20 mouse cellular contexts compared by ENCODE assay signal in the genomic region with DNA sequence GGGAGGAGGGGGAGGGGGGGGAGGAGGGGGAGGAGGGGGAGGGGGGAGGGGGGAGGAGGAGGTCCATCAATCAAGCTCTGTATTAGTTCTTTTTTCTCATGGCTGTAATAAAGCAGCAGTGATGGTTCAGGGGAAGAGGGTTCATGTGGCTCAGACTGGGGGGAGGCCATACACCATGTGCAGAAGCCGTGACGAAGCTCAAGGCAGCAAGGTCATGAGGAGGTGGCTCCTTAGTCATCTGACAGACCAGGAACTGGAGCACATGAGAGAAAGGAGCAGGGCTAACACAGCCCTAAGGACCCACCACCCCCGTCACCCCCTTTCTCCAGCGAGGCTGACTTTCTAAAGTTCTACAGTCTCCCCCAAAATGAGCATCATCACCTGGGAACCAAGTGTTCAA. TPM values are rescaled to one million over a fixed set of nuclear protein-coding genes. Genes with fewer than 3 reads are reported as not detected.
"Had no signal": no experiment of that assay in that cellular context is flagged by ENCODE, and none has a peak within 500 bp of the region (broad histone marks: within the 10 kb centered on the region; RNA-seq: fewer than 3 reads in every experiment).

No protein-coding gene starts in this region.

- H3K9me3 ChIP-seq: neural tube, embryonic 15.5 days; stomach, embryonic 15.5 days had no signal

- DNase-seq: retina, postnatal 1 day; right cerebral cortex, adult 18-20 months; right cerebral cortex, postnatal 14 days; right cerebral cortex, postnatal 25 days; right cerebral cortex, postnatal 4 days; spleen, adult 18-20 months; thymus, adult 18-20 months; thymus, adult 2 months; thymus, postnatal 14 days; thymus, postnatal 25 days; thymus, postnatal 36 days; thymus, postnatal 4 days had no signal

- H3K4me1 ChIP-seq: stomach, embryonic 15.5 days had no signal

- H3K27ac ChIP-seq: neural tube, embryonic 15.5 days; stomach, embryonic 15.5 days; stomach, postnatal 0 days had no signal

- H3K4me2 ChIP-seq: neural tube, embryonic 15.5 days; stomach, embryonic 15.5 days had no signal

- H3K4me3 ChIP-seq: neural tube, embryonic 15.5 days; stomach, embryonic 15.5 days had no signal

- H3K27me3 ChIP-seq: neural tube, embryonic 15.5 days; stomach, embryonic 15.5 days had no signal

- H3K9ac ChIP-seq: neural tube, embryonic 15.5 days; stomach, embryonic 15.5 days had no signal

- H3K36me3 ChIP-seq: neural tube, embryonic 15.5 days; stomach, embryonic 15.5 days had no signal

RNA-seq across cellular contexts. Expression of a gene that starts 22.2 kb away (rescaled TPM):
- total RNA-seq: neutrophil, adult 5-6 weeks had no signal
- polyA plus RNA-seq: neural tube, embryonic 14.5 days; stomach, embryonic 14.5 days; stomach, embryonic 16.5 days; stomach, postnatal 0 days; thymus, postnatal 0 days had no signal
